Mouse (Mus musculus) intestine, postnatal 0 days (tissue): ENCODE data around the gene Clic3. TPM values are rescaled to one million over a fixed set of nuclear protein-coding genes. Genes with fewer than 3 reads are reported as not detected.

Experiments
- ATAC-seq: fragments of 200-750 bp; cut with Nextera tagmentation; 2 replicates; pipeline ENCODE4 v1.8.0; 2017; ENCODE audit warnings: mild to moderate bottlenecking, moderate TSS enrichment, moderate library complexity
- H3K27ac ChIP-seq: fragments of 300-500 bp; sonication (generic); 2 replicates; pipeline ENCODE4 v1.5.1; 2014; ENCODE audit warnings: mild to moderate bottlenecking, low read depth, low read length, moderate library complexity
- H3K27me3 ChIP-seq: fragments of 300-500 bp; sonication (generic); replicated peaks from 2 replicates; pipeline ENCODE4 v1.6.1; 2014; ENCODE audit warnings: low read length, mixed read lengths; ENCODE audit not compliant: control insufficient read depth, insufficient read depth
- H3K36me3 ChIP-seq: fragments of 300-500 bp; sonication (generic); 2 replicates; pipeline ENCODE4 v1.6.1; 2014; ENCODE audit warnings: mild to moderate bottlenecking, moderate library complexity; ENCODE audit not compliant: control insufficient read depth, insufficient read depth
- H3K4me1 ChIP-seq: fragments of 300-500 bp; sonication (generic); replicated peaks from 2 replicates; pipeline ENCODE4 v1.6.1; 2014; ENCODE audit warnings: antibody characterized with exemption, low read length, mixed read lengths; ENCODE audit not compliant: control insufficient read depth, insufficient read depth
- H3K4me2 ChIP-seq: fragments of 300-500 bp; sonication (generic); replicated peaks from 2 replicates; pipeline ENCODE4 v1.6.1; 2014; ENCODE audit warnings: low read depth, mild to moderate bottlenecking, moderate library complexity
- H3K4me3 ChIP-seq: fragments of 300-500 bp; sonication (generic); 2 replicates; pipeline ENCODE4 v1.5.1; 2014; ENCODE audit warnings: low read depth, low read length
- H3K9ac ChIP-seq: fragments of 300-500 bp; sonication (generic); 2 replicates; pipeline ENCODE4 v1.6.1; 2014; ENCODE audit warnings: mild to moderate bottlenecking, low read depth, low read length
- H3K9me3 ChIP-seq: fragments of 300-500 bp; sonication (generic); 2 replicates; pipeline ENCODE4 v1.6.1; 2016; ENCODE audit warnings: mixed run types; ENCODE audit not compliant: control insufficient read depth
- CTCF ChIP-seq: sonication (generic); IDR thresholded peaks from 2 replicates; pipeline ENCODE4 v1.5.1; 2016; ENCODE audit warnings: low read depth, mild to moderate bottlenecking, control low read depth, antibody characterized with exemption, moderate library complexity
- WGBS: fragments of 180-500 bp; shearing (Covaris S2); extraction: QIAGEN DNeasy Blood & Tissue Kit; methylation state at CpG from one replicate; pipeline ENCODE4 v1.1.7; 2014; 5-methylcytosine and 5-hydroxymethylcytosine counted together
- polyA plus RNA-seq: library from polyadenylated mRNA; unstranded; fragments of >200 nt; fragmentation: Nextera tagmentation; extraction: Ambion mirVana; gene quantifications from 2 replicates; pipeline ENCODE4 v1.2.1, GENCODE M21; 2015

Clic3 gene
- polyA plus RNA-seq, 1 experiment from 2014 or later, result 2.8 TPM

DNA sequence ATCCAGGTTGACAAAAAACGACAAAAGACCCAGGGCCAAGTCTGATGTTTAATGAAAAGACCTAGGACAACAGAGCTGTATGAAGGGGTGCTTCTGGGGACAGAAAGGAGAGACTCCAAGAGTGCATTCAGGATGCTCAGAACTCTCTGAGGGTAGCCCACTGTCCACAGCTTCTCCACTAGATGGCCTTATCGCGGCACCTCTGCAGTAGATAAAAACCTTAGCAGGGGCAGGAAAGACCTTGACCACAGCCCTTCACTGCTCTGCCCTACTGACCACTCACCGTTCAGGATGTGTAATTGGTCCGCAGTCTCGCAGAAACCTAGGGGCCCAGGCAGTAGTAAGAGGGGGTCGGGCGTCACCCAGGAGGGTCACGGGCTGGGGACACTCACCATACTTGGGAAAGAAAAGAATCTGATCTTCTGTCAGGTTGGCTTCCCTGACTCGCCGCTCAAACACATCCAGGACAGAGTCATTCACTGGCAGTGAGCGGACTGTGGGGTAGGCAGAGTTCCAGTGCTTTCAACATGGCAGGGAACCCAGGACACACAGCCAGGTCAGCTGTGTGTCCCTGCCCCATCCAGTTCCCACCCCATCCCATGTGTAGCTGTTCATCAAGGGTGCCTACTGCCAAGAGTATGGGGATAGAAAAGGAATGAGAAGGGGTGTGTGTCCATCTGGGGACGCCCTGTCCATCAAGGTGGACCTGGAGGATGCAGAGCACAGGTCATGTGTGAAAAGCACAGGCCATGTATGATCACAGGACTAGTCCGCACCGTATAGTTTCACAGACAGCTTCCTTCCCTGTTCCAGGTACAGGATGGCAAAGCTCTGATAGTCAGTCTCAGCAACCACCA lies 42.2 kb downstream of the Clic3 start:
- no peak overlapping the region for H3K4me3 ChIP-seq
- peaks cover 6% of the 10 kb centered on the region for H3K36me3 ChIP-seq
- no peaks in the 10 kb centered on the region for H3K27me3 ChIP-seq
- no peaks in the 10 kb centered on the region for H3K9me3 ChIP-seq
- WGBS, result 69% methylated on average over 15 of the region's 15 CpGs
- no peak overlapping the region; the same call in none of the 2 replicates for H3K27ac ChIP-seq
- H3K9ac ChIP-seq, result no peak overlapping the region
- ATAC-seq, result no peak
- TF ChIP-seq CTCF, result peak; percentile 37
- H3K4me1 ChIP-seq, result peaks cover 13% of the 10 kb centered on the region; the same call in 1 of the 2 replicates
- H3K4me2 ChIP-seq, result no peak overlapping the region

GRCm38 (mm10) chr2:25500071-25500575 lies 43.5 kb downstream of the Clic3 start:
- Histone ChIP-seq H3K9ac (no peak overlapping the region), H3K4me1 (peaks cover 13% of the 10 kb centered on the region; the same call in 1 of the 2 replicates), H3K4me3 (peak overlapping the region; percentile 66), H3K9me3 (no peaks in the 10 kb centered on the region), H3K27me3 (no peaks in the 10 kb centered on the region), H3K27ac (peak overlapping the region; percentile 61; the same call in 1 of the 2 replicates), H3K4me2 (peak overlapping the region; percentile 74), H3K36me3 (peaks cover 19% of the 10 kb centered on the region)
- WGBS, result 60% methylated on average over 6 of the region's 6 CpGs
- ATAC-seq, result peak; percentile 26
- TF ChIP-seq CTCF, result no peak

GRCm38 (mm10) chr2:25500576-25501405 lies 44.2 kb downstream of the Clic3 start, which contains the start of gene Fbxw5:
Gene Fbxw5 (plus strand): TSS chr2:25500750.
- peak; percentile 78 for ATAC-seq
- Histone ChIP-seq H3K4me2 (peak within 1 kb of the TSS; percentile 74), H3K4me1 (peaks cover 13% of the 10 kb centered on the region; the same call in 1 of the 2 replicates), H3K9ac (peak within 1 kb of the TSS; percentile 88), H3K4me3 (peak within 1 kb of the TSS; percentile 66), H3K36me3 (peaks cover 24% of the 10 kb centered on the region), H3K27me3 (no peaks in the 10 kb centered on the region), H3K27ac (peak within 1 kb of the TSS; percentile 73), H3K9me3 (no peaks in the 10 kb centered on the region)
- WGBS, result under 1% methylated on average over 36 of the region's 44 CpGs
- TF ChIP-seq CTCF, result no peak

DNA sequence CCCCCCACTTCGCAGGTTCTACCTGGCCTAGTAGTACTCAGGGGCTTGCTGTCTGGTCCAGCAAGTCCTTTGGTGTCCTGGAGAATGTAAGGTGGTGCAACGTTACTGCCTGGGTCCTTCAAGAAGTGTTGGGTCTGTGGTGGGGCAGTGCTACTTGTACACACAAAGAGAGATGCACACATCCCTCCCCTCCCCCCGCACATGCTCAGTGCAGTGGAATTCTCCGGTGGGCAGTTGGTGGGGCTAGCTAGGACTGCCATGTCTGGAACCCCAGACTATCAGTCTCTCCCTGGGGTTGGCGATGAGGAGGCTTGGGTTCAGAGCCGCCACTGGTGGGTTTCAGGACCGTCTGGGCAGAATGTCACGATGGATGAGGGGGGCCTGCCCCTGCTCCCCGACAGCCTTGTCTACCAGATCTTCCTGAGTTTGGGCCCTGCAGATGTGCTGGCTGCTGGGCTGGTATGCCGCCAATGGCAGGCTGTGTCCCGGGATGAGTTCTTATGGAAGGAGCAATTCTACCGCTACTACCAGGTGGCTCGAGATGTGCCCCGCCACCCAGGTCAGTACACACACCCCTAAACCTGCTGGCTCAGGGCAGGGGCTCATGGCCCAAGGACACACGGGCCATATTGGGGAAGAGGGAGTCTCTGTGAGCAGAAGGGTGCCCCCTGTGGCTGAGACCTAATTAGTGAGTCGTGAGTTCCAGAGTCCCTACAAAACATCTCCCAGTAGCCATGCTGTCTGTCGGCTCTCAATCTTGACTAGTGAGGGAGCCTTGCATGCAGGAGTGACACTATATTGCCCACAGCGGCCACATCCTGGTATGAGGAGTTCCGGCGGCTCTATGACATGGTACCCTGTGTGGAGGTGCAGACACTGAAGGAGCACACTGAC lies 45.2 kb downstream of the Clic3 start, which contains the start of gene C8g:
C8g (minus strand) TSS at position 127 of the 894 bp plus-strand sequence.
- peak; percentile 36 for TF ChIP-seq CTCF
- Histone ChIP-seq H3K4me3 (peak within 1 kb of the TSS; percentile 66), H3K4me1 (peaks cover 13% of the 10 kb centered on the region; the same call in 1 of the 2 replicates), H3K36me3 (peaks cover 27% of the 10 kb centered on the region), H3K27ac (peak within 1 kb of the TSS; percentile 73), H3K27me3 (no peaks in the 10 kb centered on the region), H3K9me3 (no peaks in the 10 kb centered on the region), H3K4me2 (peak within 1 kb of the TSS; percentile 74), H3K9ac (peak within 1 kb of the TSS; percentile 88)
- no peak for ATAC-seq
- WGBS, result 69% methylated on average over 20 of the region's 20 CpGs

- Histone ChIP-seq H3K4me1 (peaks cover 13% of the 10 kb centered on the region; the same call in 1 of the 2 replicates), H3K4me2 (peak overlapping the region; percentile 74; the same call in 1 of the 2 replicates), H3K36me3 (peaks cover 27% of the 10 kb centered on the region), H3K4me3 (no peak overlapping the region), H3K27ac (0 out of 2 replicates have a peak overlapping the region, but pooled peaks have one; percentile 41), H3K27me3 (no peaks in the 10 kb centered on the region), H3K9ac (no peak overlapping the region), H3K9me3 (no peaks in the 10 kb centered on the region)
- peak; percentile 39; the same call in 1 of the 2 replicates for ATAC-seq
- 46% methylated on average over 3 of the region's 3 CpGs for WGBS
- TF ChIP-seq CTCF, result no peak
Measured at GRCm38 (mm10) chr2:25502726-25503125, 46.1 kb downstream of the Clic3 start.
